17 mouse cellular contexts compared by ENCODE assay signal in genomic region chr2:120040991-120041390, GRCm38 (mm10). TPM values are rescaled to one million over a fixed set of nuclear protein-coding genes. Genes with fewer than 3 reads are reported as not detected.
DNase-seq lines count a peak whose midpoint lies in the region; ATAC-seq and TF ChIP-seq lines count a peak whose summit lies in the region.
"Had no signal": no experiment of that assay in that cellular context is flagged by ENCODE, and none has a peak within 500 bp of the region (broad histone marks: within the 10 kb centered on the region; RNA-seq: fewer than 3 reads in every experiment).

No protein-coding gene starts in this region.

- no peak for TF ChIP-seq CTCF in cerebellum, adult 2 months (IDR thresholded peaks at IDR 0.05; ENCODE audit: borderline replicate concordance, insufficient read depth, low read depth, low read length)

- H3K9me3 ChIP-seq in hindbrain, embryonic 13.5 days: no peaks in the 10 kb centered on the region
- H3K9me3 ChIP-seq in hindbrain, embryonic 11.5 days (ENCODE audit: control insufficient read depth, low read length): no peaks in the 10 kb centered on the region
- H3K9me3 ChIP-seq: embryonic facial prominence, embryonic 10.5 days; embryonic facial prominence, embryonic 12.5 days; forebrain, embryonic 13.5 days; forebrain, embryonic 15.5 days had no signal

- H3K27me3 ChIP-seq in cerebellum, adult 2 months (ENCODE audit: control insufficient read depth, insufficient read depth, low read length): no peaks in the 10 kb centered on the region
- H3K27me3 ChIP-seq in hindbrain, embryonic 13.5 days: no peaks in the 10 kb centered on the region
- H3K27me3 ChIP-seq in hindbrain, embryonic 11.5 days (ENCODE audit: control insufficient read depth, insufficient read depth, low read length): no peaks in the 10 kb centered on the region
- H3K27me3 ChIP-seq: embryonic facial prominence, embryonic 12.5 days; forebrain, embryonic 13.5 days; forebrain, embryonic 15.5 days had no signal

- H3K27ac ChIP-seq in cerebellum, adult 2 months (ENCODE audit: insufficient read depth, low read length): no peak overlapping the region
- H3K27ac ChIP-seq in hindbrain, embryonic 13.5 days: no peak overlapping the region
- H3K27ac ChIP-seq in hindbrain, embryonic 11.5 days (ENCODE audit: low read depth, low read length): no peak overlapping the region
- H3K27ac ChIP-seq: embryonic facial prominence, embryonic 10.5 days; embryonic facial prominence, embryonic 12.5 days; forebrain, embryonic 13.5 days; forebrain, embryonic 15.5 days had no signal

- 13% methylated on average over 5 of the region's 5 CpGs for WGBS in cerebellum, adult 2 months
- 93% methylated on average over 5 of the region's 5 CpGs for WGBS in hindbrain, embryonic 13.5 days
- 87% methylated on average over 5 of the region's 5 CpGs for WGBS in hindbrain, embryonic 11.5 days

- peak overlapping the region; percentile 8; the same call in 1 of the 2 replicates for H3K9ac ChIP-seq in hindbrain, embryonic 13.5 days
- H3K9ac ChIP-seq in hindbrain, embryonic 11.5 days (ENCODE audit: low read depth, low read length): no peak overlapping the region
- H3K9ac ChIP-seq: embryonic facial prominence, embryonic 12.5 days; forebrain, embryonic 13.5 days; forebrain, embryonic 15.5 days; forebrain, postnatal 0 days had no signal

- DNase-seq in cerebellum, adult 2 months: peak; percentile 32 to 33
- DNase-seq in cerebellum, postnatal 14 days: peak; percentile 38 to 39
- no peak for DNase-seq in cerebellum, adult 9-10 months
- no peak for DNase-seq in hindbrain, embryonic 11.5 days (ENCODE audit: low spot score)
- DNase-seq in urinary bladder, postnatal 14 days (ENCODE audit: low spot score): no peak
- DNase-seq: adrenal gland, adult 8-10 months; adrenal gland, postnatal 14 days; adrenal gland, postnatal 36 days; cerebellum, adult 11 months; forebrain, postnatal 0 days had no signal

- H3K4me2 ChIP-seq in hindbrain, embryonic 13.5 days: no peak overlapping the region
- no peak overlapping the region for H3K4me2 ChIP-seq in hindbrain, embryonic 11.5 days (replicated peaks; ENCODE audit: low read depth, low read length)
- H3K4me2 ChIP-seq: embryonic facial prominence, embryonic 12.5 days; forebrain, embryonic 13.5 days; forebrain, embryonic 15.5 days had no signal

- no peak for TF ChIP-seq POLR2A in cerebellum, adult 2 months (IDR thresholded peaks at IDR 0.05; ENCODE audit: borderline replicate concordance, insufficient read depth, low read length)

- H3K36me3 ChIP-seq in hindbrain, embryonic 13.5 days: peaks cover 71% of the 10 kb centered on the region
- H3K36me3 ChIP-seq in hindbrain, embryonic 11.5 days (ENCODE audit: control insufficient read depth, insufficient read depth, low read length): peaks cover 10% of the 10 kb centered on the region; the same call in 1 of the 2 replicates

- H3K4me3 ChIP-seq in cerebellum, adult 2 months (replicated peaks; ENCODE audit: insufficient read depth, low read depth, low read length): no peak overlapping the region
- no peak overlapping the region for H3K4me3 ChIP-seq in hindbrain, embryonic 13.5 days
- H3K4me3 ChIP-seq in hindbrain, embryonic 11.5 days (ENCODE audit: low read depth, low read length): no peak overlapping the region
- H3K4me3 ChIP-seq: embryonic facial prominence, embryonic 10.5 days; embryonic facial prominence, embryonic 12.5 days; forebrain, embryonic 13.5 days; forebrain, embryonic 15.5 days had no signal

- ATAC-seq in cerebellum, adult (ENCODE audit: insufficient number of reproducible peaks, low FRiP score, low TSS enrichment): no peak
- no peak for ATAC-seq in hindbrain, embryonic 13.5 days (ENCODE audit: low FRiP score)
- no peak for ATAC-seq in hindbrain, embryonic 11.5 days (ENCODE audit: low FRiP score)
- ATAC-seq: activated CD4-positive, CD25-positive, alpha-beta regulatory T cell, adult 4 months; forebrain, embryonic 13.5 days; forebrain, embryonic 15.5 days; forebrain, postnatal 0 days had no signal

- peaks cover 17% of the 10 kb centered on the region for H3K4me1 ChIP-seq in cerebellum, adult 2 months (ENCODE audit: control insufficient read depth, insufficient read depth, low read length)
- no peaks in the 10 kb centered on the region for H3K4me1 ChIP-seq in hindbrain, embryonic 13.5 days (replicated peaks)
- H3K4me1 ChIP-seq in hindbrain, embryonic 11.5 days (replicated peaks; ENCODE audit: control insufficient read depth, insufficient read depth, low read length): no peaks in the 10 kb centered on the region
- H3K4me1 ChIP-seq: forebrain, embryonic 13.5 days; forebrain, embryonic 15.5 days had no signal

RNA-seq across cellular contexts. Expression of gene Pla2g4b, which starts 7.8 kb away (rescaled TPM):
- polyA plus RNA-seq in cerebellum, adult 2 months (2012; rRNA removed): 12.9 and 16.9 TPM in 2 replicates
- 3.7 and 4.1 TPM in 2 replicates for polyA plus RNA-seq in hindbrain, embryonic 13.5 days (2015; fragmentation: Nextera tagmentation; extraction: Ambion mirVana)
- 1.6 and 2.5 TPM in 2 replicates for polyA plus RNA-seq in hindbrain, embryonic 11.5 days (2014; fragmentation: Nextera tagmentation; extraction: Ambion mirVana)

RNA-seq across cellular contexts. Expression of gene Gm28042, which starts 13.7 kb away (rescaled TPM):
- 9.0 and 10.8 TPM in 2 replicates for polyA plus RNA-seq in cerebellum, adult 2 months (2012; rRNA removed)
- 5.2 and 5.6 TPM in 2 replicates for polyA plus RNA-seq in hindbrain, embryonic 13.5 days (2015; fragmentation: Nextera tagmentation; extraction: Ambion mirVana)
- 3.1 and 5.3 TPM in 2 replicates for polyA plus RNA-seq in hindbrain, embryonic 11.5 days (2014; fragmentation: Nextera tagmentation; extraction: Ambion mirVana)

RNA-seq across cellular contexts. Expression of gene Jmjd7, which starts 13.7 kb away (rescaled TPM):
- 11.2 and 11.9 TPM in 2 replicates for polyA plus RNA-seq in cerebellum, adult 2 months (2012; rRNA removed)
- 23.5 and 25.9 TPM in 2 replicates for polyA plus RNA-seq in hindbrain, embryonic 13.5 days (2015; fragmentation: Nextera tagmentation; extraction: Ambion mirVana)
- 22.2 and 25.4 TPM in 2 replicates for polyA plus RNA-seq in hindbrain, embryonic 11.5 days (2014; fragmentation: Nextera tagmentation; extraction: Ambion mirVana)

Comparison
In these comparisons a context has a peak if more than half of its experiments do, and no peak if none do; other contexts are left out.
1. DNase-seq: peak in cerebellum, adult 2 months (2 of 2) and cerebellum, postnatal 14 days (2 of 2); none in cerebellum, adult 9-10 months (single experiment), hindbrain, embryonic 11.5 days (single experiment) and urinary bladder, postnatal 14 days (single experiment).